Mouse (Mus musculus): ENCODE measurements around the gene Gabrg3. TPM values are rescaled to one million over a fixed set of nuclear protein-coding genes. Genes with fewer than 3 reads are reported as not detected.

Gene Gabrg3
- total and polyA plus RNA-seq, 2 experiments from 2014 or later: 11.5 to 11.8 TPM

- ATAC-seq (ENCODE audit: low FRiP score): no peak
- no peak overlapping the region for H3K27ac ChIP-seq (ENCODE audit: low read depth, low read length)
- TF ChIP-seq CTCF (IDR thresholded peaks at IDR 0.05): no peak
- no peaks in the 10 kb centered on the region for H3K36me3 ChIP-seq (ENCODE audit: insufficient read depth, low read length)
- H3K4me1 ChIP-seq (ENCODE audit: insufficient read depth, low read length): no peaks in the 10 kb centered on the region
- H3K9ac ChIP-seq (replicated peaks; ENCODE audit: low read length, poor library complexity, severe bottlenecking): no peak overlapping the region
- whole genome bisulfite sequencing: 68% methylated on average over 1 of the region's 1 CpGs
- peak; percentile 42 for DNase-seq (ENCODE audit: low spot score)
- no peaks in the 10 kb centered on the region for H3K9me3 ChIP-seq (ENCODE audit: low read length)
- no peak overlapping the region for H3K4me3 ChIP-seq (ENCODE audit: low read depth, low read length)
- H3K27me3 ChIP-seq (ENCODE audit: insufficient read depth, low read length): no peaks in the 10 kb centered on the region
- no peak overlapping the region for H3K4me2 ChIP-seq (ENCODE audit: low read depth, low read length, poor library complexity, severe bottlenecking)
These were observed 607.9 kb downstream of the Gabrg3 start for GRCm38 (mm10) chr7:56779122-56779521.

- no peak for DNase-seq (ENCODE audit: low spot score)
- Histone ChIP-seq H3K27me3 (ENCODE audit: insufficient read depth, low read length) (no peaks in the 10 kb centered on the region), H3K4me3 (ENCODE audit: low read depth, low read length) (no peak overlapping the region), H3K4me2 (ENCODE audit: low read depth, low read length, poor library complexity, severe bottlenecking) (no peak overlapping the region), H3K9ac (replicated peaks; ENCODE audit: low read length, poor library complexity, severe bottlenecking) (no peak overlapping the region), H3K36me3 (ENCODE audit: insufficient read depth, low read length) (no peaks in the 10 kb centered on the region), H3K4me1 (ENCODE audit: insufficient read depth, low read length) (no peaks in the 10 kb centered on the region; the same call in 1 of the 2 replicates), H3K27ac (ENCODE audit: low read depth, low read length) (no peak overlapping the region), H3K9me3 (ENCODE audit: low read length) (no peaks in the 10 kb centered on the region)
- ATAC-seq (ENCODE audit: low FRiP score): no peak
- no peak for TF ChIP-seq CTCF (IDR thresholded peaks at IDR 0.05)
- 59% methylated on average over 4 of the region's 4 CpGs for WGBS
These were observed 618.8 kb downstream of the Gabrg3 start for GRCm38 (mm10) chr7:56768216-56768615.

- Histone ChIP-seq H3K9me3 (ENCODE audit: low read length) (no peaks in the 10 kb centered on the region), H3K27me3 (ENCODE audit: insufficient read depth, low read length) (no peaks in the 10 kb centered on the region), H3K9ac (replicated peaks; ENCODE audit: low read length, poor library complexity, severe bottlenecking) (no peak overlapping the region), H3K27ac (ENCODE audit: low read depth, low read length) (no peak overlapping the region), H3K4me1 (ENCODE audit: insufficient read depth, low read length) (no peaks in the 10 kb centered on the region; the same call in 1 of the 2 replicates), H3K4me3 (ENCODE audit: low read depth, low read length) (no peak overlapping the region), H3K36me3 (ENCODE audit: insufficient read depth, low read length) (no peaks in the 10 kb centered on the region), H3K4me2 (ENCODE audit: low read depth, low read length, poor library complexity, severe bottlenecking) (no peak overlapping the region)
- no peak for TF ChIP-seq CTCF (IDR thresholded peaks at IDR 0.05)
- ATAC-seq (ENCODE audit: low FRiP score): no peak
- no peak for DNase-seq (ENCODE audit: low spot score)
- WGBS: 61% methylated on average over 1 of the region's 1 CpGs
These were observed 619.2 kb downstream of the Gabrg3 start for GRCm38 (mm10) chr7:56767796-56768195.

- no peaks in the 10 kb centered on the region for H3K9me3 ChIP-seq (ENCODE audit: low read length)
- H3K4me3 ChIP-seq (ENCODE audit: low read depth, low read length): no peak overlapping the region
- ATAC-seq (ENCODE audit: low FRiP score) (peak; percentile 70; the same call in 1 of the 2 replicates), DNase-seq (ENCODE audit: low spot score) (no peak)
- H3K27me3 ChIP-seq (ENCODE audit: insufficient read depth, low read length): no peaks in the 10 kb centered on the region
- no peak overlapping the region for H3K4me2 ChIP-seq (ENCODE audit: low read depth, low read length, poor library complexity, severe bottlenecking)
- 29% methylated on average over 10 of the region's 10 CpGs for WGBS
- no peak for TF ChIP-seq CTCF (IDR thresholded peaks at IDR 0.05)
- H3K27ac ChIP-seq (ENCODE audit: low read depth, low read length): peak overlapping the region; percentile 43; the same call in 1 of the 2 replicates
- H3K36me3 ChIP-seq (ENCODE audit: insufficient read depth, low read length): no peaks in the 10 kb centered on the region
- no peaks in the 10 kb centered on the region; the same call in 1 of the 2 replicates for H3K4me1 ChIP-seq (ENCODE audit: insufficient read depth, low read length)
- H3K9ac ChIP-seq (replicated peaks; ENCODE audit: low read length, poor library complexity, severe bottlenecking): no peak overlapping the region
These were observed 621.2 kb downstream of the Gabrg3 start for GRCm38 (mm10) chr7:56765612-56766445.

- Histone ChIP-seq H3K27ac (ENCODE audit: low read depth, low read length) (no peak overlapping the region), H3K4me1 (ENCODE audit: insufficient read depth, low read length) (no peaks in the 10 kb centered on the region), H3K27me3 (ENCODE audit: insufficient read depth, low read length) (no peaks in the 10 kb centered on the region), H3K4me3 (ENCODE audit: low read depth, low read length) (no peak overlapping the region), H3K9me3 (ENCODE audit: low read length) (no peaks in the 10 kb centered on the region), H3K9ac (replicated peaks; ENCODE audit: low read length, poor library complexity, severe bottlenecking) (no peak overlapping the region), H3K4me2 (ENCODE audit: low read depth, low read length, poor library complexity, severe bottlenecking) (no peak overlapping the region), H3K36me3 (ENCODE audit: insufficient read depth, low read length) (peaks cover under 1% of the 10 kb centered on the region; the same call in 1 of the 2 replicates)
- 93% methylated on average over 6 of the region's 6 CpGs for WGBS
- ATAC-seq (ENCODE audit: low FRiP score) (no peak), DNase-seq (ENCODE audit: low spot score) (no peak)
- no peak for TF ChIP-seq CTCF (IDR thresholded peaks at IDR 0.05)
These were observed 657.8 kb downstream of the Gabrg3 start for GRCm38 (mm10) chr7:56729225-56729624.

Other genes with a start within 250 kb of the Gabrg3 start
- 159 and 191 TPM in 2 replicates for gene Gabrb3, start 32.5 kb upstream of the Gabrg3 start, total RNA-seq (2014; rRNA removed)
- 47.8 and 58.0 TPM in 2 replicates for gene Gabrb3, start 32.5 kb upstream of the Gabrg3 start, polyA plus RNA-seq (2015; fragmentation: Nextera tagmentation; extraction: Ambion mirVana)
- 84.4 and 88.7 TPM in 2 replicates for gene Gabra5, start 122.9 kb upstream of the Gabrg3 start, total RNA-seq (2014; rRNA removed)
- 88.1 and 90.8 TPM in 2 replicates for gene Gabra5, start 122.9 kb upstream of the Gabrg3 start, polyA plus RNA-seq (2015; fragmentation: Nextera tagmentation; extraction: Ambion mirVana)